Mouse (Mus musculus) v-Abl transformed pro-B cells (cell line): Measurements from ENCODE around the gene Dpm1.

ENCODE experiments used
- in situ Hi-C, 2 experiments: fragments of 400-800 bp; cut with MboI; formaldehyde crosslinking; loops; one replicate each; pipeline ENCODE4 v1.15.1; 2025; ENCODE audit not compliant: unreplicated experiment in 2 of 2

Dpm1 gene

GRCm38 (mm10) chr2:168230773-168231470 is 531 bp upstream of the Dpm1 start:
- in situ Hi-C loops, result no loop called here

DNA sequence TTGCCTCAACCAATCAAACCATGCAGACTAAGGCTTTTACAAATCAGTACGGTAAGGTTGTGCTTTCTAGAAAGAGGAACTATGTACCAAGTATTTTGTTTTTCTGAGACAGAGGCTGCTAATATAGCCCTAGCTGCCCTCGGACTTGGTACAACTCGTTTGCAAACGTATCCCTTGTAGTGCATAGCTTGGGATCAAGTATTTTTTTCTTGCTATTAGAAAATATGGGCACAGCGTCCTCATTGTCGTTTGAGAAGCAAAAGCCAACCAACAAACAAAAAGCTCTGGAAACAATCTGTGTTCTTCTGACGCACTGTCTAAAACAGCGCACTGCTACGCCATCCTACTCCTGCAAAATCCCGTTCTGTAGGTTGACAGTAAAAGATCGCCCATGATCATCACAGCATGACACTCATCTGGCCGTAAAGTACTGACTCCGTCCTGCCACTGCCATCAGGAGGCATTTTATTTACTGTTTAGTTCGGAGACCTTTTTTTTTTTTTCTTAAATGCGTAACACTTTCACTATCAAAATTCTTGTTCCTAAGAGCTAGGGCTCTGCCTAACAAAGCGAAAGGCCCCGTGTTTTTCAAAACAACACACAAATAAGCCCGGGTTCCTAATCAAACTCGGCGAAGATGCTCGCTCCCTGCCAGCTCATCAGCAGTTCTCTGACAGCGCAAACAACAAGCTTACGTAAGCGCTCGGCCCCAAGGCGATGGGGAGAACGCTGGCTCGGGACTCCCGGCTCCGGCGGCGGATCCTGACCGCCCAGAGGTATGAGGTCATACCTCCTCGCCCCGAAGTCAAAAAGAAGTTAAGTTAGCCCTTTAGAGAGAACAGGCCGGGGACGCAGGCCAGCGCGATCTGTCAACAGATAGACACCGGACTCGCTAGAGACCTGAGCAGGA is 1.0 kb downstream of the Dpm1 start:
- in situ Hi-C loops, result no loop called here

- in situ Hi-C loops, result loop anchor here in 1 of 2 experiments (25.0 kb wide), 1 partner anchor 111 kb away; no protein-coding TSS in a partner anchor
Observed at GRCm38 (mm10) chr2:168223326-168223725, 7.1 kb downstream of the Dpm1 start.

- in situ Hi-C loops, result loop anchor here in 1 of 2 experiments (25.0 kb wide), 1 partner anchor 102 kb away; no protein-coding TSS in a partner anchor
Observed at GRCm38 (mm10) chr2:168213788-168214397, 16.5 kb downstream of the Dpm1 start.

DNA sequence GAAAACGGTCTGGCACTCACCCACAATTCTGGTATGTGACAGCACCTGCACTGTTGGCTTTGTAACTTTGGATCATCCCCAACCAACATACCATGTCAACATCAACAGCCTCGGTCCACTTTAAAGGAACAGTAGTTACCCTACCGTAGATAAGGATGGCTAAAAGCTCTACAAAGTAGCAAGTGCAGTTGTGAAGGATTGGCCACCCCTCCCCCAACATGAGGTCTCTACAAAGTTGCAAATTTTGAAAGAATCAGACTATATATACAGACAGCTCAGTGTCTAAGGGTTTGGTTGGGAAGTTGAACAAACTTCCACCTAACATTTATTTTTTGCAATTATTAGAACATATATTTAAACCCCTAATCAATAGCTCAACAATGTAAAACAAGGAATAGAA is 22.5 kb downstream of the Dpm1 start:
- in situ Hi-C loops, result loop anchor here (5.0 to 25.0 kb wide), 4 partner anchors 53 to 96 kb away; no protein-coding TSS in a partner anchor

- in situ Hi-C loops, result loop anchor here (5.0 to 25.0 kb wide), 4 partner anchors 52 to 95 kb away; no protein-coding TSS in a partner anchor
Observed at GRCm38 (mm10) chr2:168206725-168207644, 23.4 kb downstream of the Dpm1 start, which contains the start of gene Adnp. TSS of gene Adnp (minus strand) at chr2:168207112.

DNA sequence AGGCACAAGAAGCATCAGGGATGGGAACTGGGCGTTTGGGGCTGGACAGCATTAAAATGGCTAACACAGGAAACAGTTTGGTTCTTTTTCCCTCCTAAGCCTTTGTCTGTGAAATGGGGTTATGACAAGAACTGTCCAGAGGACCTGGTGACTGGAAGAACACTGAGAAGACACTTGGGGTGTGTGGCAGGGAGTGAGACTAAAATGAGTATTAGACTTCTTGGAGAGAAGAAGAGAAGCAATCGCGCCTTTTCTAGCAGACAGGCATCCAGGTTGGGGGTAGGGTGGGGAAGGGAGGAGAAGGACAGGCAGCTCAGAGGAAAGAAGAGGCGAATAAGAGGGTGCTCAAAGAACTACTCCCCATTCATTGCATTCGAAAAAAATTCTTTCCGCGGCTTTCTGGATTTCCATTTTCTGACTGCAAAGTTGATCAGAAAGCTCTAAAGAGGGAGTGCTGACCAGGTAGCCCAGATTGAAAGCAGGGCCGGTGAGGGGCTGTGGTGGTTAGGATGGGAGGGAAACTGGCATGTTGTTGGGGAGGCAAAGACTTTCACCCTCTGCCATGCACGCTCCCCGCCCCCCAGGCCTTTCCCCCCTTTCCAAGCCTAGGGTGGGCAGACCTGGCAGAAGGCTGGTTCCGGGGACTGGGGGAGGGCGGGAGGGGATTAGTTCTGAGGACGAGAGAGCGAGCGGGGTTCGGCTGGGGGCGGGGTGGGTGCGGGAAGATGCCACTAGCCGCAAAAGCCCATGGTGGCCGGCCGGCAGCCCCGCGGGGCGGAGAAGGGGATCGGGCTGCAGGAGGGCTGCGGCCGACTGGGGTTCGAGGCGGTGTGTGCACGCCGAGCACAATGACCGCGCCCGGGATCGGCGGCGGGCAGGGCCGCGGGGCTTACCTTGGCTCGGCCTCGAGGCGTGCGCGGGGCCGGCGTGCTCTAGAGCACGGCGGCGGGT is 24.4 kb downstream of the Dpm1 start:
- in situ Hi-C loops, result loop anchor here (5.0 to 25.0 kb wide), 4 partner anchors 51 to 94 kb away; no protein-coding TSS in a partner anchor

- in situ Hi-C loops, result loop anchor here (5.0 to 25.0 kb wide), 4 partner anchors 50 to 93 kb away; no protein-coding TSS in a partner anchor
Observed at GRCm38 (mm10) chr2:168205265-168205664, 25.1 kb downstream of the Dpm1 start.

DNA sequence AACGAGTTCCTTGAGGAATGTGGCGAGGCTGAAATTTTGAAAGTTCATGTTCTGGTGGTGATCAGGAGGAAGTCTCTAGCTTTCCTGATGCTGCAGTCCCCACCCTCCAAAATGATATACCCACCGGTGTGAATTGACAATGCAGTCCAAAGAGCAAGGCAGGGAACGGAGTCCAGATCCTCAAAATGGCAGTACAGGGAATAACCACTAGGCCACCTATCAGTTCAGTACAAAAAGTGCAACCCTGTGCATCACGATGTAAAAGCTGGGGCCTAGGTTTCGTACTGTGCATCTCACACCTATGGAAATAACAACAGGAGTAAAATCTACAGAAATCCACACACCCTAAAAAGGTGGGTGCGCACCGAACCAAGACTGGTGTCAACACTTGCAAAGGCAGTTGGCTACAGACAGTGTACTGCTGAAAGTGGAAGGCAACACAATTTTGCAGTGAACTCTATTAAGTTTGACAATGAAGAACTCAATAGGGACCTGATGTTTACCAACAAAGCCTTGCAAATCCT is 25.9 kb downstream of the Dpm1 start:
- in situ Hi-C loops, result loop anchor here (10.0 to 25.0 kb wide), 2 partner anchors 50 to 92 kb away; no protein-coding TSS in a partner anchor

GRCm38 (mm10) chr2:168200014-168200691 is 30.2 kb downstream of the Dpm1 start:
- in situ Hi-C loops, result loop anchor here (10.0 to 25.0 kb wide), 2 partner anchors 45 to 88 kb away; no protein-coding TSS in a partner anchor

DNA sequence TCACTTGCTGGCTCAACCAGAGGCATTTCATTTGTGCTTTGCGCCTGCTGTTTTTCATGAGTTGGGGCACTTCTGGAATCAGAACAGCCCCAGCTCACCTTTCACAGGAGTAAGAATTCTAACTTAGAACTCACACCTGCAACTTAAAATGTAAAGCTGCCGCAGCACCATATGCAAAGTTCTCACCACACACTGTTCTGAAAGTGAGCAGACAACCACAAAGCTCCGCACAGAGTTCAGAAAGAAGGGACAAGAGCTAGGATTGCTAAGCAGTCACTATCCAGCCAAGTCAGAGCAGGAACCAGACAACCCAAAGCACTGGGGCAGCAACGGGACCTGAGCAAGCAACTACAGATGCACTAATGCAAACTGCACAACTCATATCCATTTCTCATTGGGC is 30.9 kb downstream of the Dpm1 start:
- in situ Hi-C loops, result no loop called here

DNA sequence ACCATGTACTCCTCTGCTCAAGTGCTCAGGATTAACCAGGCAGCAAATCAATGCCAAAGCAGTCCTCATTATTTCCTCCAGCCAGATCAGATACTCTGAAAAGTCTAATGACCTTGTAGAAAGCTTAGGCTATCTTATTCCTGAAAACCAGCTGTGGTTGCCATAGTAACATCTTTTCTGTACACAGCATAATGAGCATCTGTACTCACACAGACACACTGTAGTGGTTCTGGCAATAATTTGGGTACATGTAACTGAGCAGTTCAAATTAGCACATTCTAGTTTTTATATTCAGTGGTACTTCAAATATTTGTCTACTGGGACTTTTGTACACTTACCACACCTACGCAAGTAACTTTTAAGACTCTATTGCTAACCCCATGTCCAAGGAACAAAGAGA is 32.0 kb downstream of the Dpm1 start:
- in situ Hi-C loops, result no loop called here

DNA sequence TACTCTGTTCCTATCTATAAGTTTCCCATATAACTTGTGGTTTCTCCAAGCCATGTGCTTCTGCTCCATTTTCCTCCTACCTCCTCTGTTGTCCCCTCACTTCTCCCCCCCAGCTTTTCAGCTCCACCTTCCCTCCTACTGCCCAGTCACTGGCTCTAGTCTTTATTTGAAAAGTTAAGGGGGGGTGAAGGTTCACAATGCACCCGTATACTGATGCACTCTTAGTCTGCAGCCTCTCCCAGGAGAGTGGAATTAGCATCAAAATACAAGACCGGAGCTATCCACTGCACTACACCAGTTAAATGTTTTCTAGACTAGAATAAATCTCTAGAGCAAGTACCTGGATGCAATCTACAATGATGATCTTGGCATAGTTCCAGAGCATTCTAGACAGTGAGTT is 34.7 kb downstream of the Dpm1 start:
- in situ Hi-C loops, result no loop called here

GRCm38 (mm10) chr2:168193685-168194084 is 36.7 kb downstream of the Dpm1 start:
- in situ Hi-C loops, result no loop called here

- in situ Hi-C loops, result no loop called here
Observed at GRCm38 (mm10) chr2:168191856-168192255, 38.5 kb downstream of the Dpm1 start.

- in situ Hi-C loops, result no loop called here
Observed at GRCm38 (mm10) chr2:168175946-168176345, 54.4 kb downstream of the Dpm1 start.

DNA sequence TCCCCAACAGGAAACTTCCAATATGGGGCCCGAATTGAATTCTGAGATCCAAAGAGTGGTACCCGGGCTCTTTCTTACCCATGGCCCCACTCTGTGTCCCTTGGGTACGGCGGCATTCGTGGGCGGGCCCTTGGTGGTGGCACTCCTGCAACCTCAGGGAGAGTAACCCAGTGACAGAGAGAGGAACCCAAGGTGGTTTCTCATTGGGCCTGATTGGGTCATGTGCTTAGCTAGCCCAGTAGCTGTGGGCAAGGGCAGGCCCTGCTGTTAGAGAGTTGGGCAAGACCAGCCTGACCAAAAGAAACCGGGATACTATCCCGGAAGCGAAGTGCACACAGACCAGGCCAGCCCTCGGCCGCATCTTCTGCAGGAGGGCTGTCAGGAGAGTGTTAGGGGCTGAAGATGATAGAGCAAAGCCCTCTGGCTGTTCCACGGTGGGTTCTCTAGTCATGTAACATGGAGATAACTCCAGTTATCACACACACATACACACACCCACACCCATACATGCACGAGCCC is 60.2 kb downstream of the Dpm1 start:
- in situ Hi-C loops, result no loop called here

DNA sequence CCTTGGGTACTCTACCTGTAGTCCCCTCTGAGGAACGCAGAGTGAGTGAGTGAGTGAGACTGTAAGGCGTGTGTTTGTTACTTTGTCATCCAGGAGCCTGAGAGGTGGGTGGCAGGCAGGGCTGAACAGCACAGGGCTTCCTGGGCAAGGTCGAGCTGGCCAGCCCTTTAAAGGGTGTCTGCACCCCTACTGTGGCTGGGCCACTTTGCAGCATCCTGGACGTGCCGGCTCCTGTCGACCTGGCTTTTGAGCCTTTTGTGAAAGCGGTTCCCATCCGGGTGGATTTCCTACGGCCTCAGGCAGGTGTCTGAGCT is 60.6 kb downstream of the Dpm1 start:
- in situ Hi-C loops, result no loop called here
